ENCODE assay signal across 11 mouse cellular contexts in genomic region chr3:101806941-101807340, GRCm38 (mm10). TPM values are rescaled to one million over a fixed set of nuclear protein-coding genes. Genes with fewer than 3 reads are reported as not detected.
A peak's percentile ranks its signal among the peaks of the same experiment; 100 is the strongest.
DNase-seq lines count a peak whose midpoint lies in the region; ATAC-seq and TF ChIP-seq lines count a peak whose summit lies in the region.
"Had no signal": no experiment of that assay in that cellular context is flagged by ENCODE, and none has a peak within 500 bp of the region (broad histone marks: within the 10 kb centered on the region; RNA-seq: fewer than 3 reads in every experiment).

No protein-coding gene starts in this region.

- peak overlapping the region; percentile 27; the same call in 1 of the 2 replicates for H3K9ac ChIP-seq in midbrain, embryonic 11.5 days (ENCODE audit: low read length)
- no peak overlapping the region for H3K9ac ChIP-seq in hindbrain, embryonic 14.5 days
- no peak overlapping the region for H3K9ac ChIP-seq in midbrain, postnatal 0 days (replicated peaks; ENCODE audit: low read length, poor library complexity, severe bottlenecking)
- H3K9ac ChIP-seq: neural tube, embryonic 12.5 days had no signal

- H3K27ac ChIP-seq in midbrain, embryonic 11.5 days (ENCODE audit: low read depth, low read length), result no peak overlapping the region
- H3K27ac ChIP-seq in midbrain, embryonic 10.5 days (replicated peaks), result no peak overlapping the region
- no peak overlapping the region for H3K27ac ChIP-seq in hindbrain, embryonic 14.5 days
- H3K27ac ChIP-seq in midbrain, postnatal 0 days (ENCODE audit: low read depth, low read length), result no peak overlapping the region
- H3K27ac ChIP-seq: neural tube, embryonic 12.5 days had no signal

- no peaks in the 10 kb centered on the region for H3K36me3 ChIP-seq in midbrain, embryonic 11.5 days (ENCODE audit: control insufficient read depth, insufficient read depth, low read length)
- H3K36me3 ChIP-seq in midbrain, embryonic 10.5 days, result no peaks in the 10 kb centered on the region
- H3K36me3 ChIP-seq in hindbrain, embryonic 14.5 days (replicated peaks; ENCODE audit: control insufficient read depth, insufficient read depth), result no peaks in the 10 kb centered on the region
- no peaks in the 10 kb centered on the region for H3K36me3 ChIP-seq in midbrain, postnatal 0 days (ENCODE audit: insufficient read depth, low read length)
- H3K36me3 ChIP-seq: neural tube, embryonic 12.5 days had no signal

- peaks cover 8% of the 10 kb centered on the region for H3K4me1 ChIP-seq in midbrain, embryonic 11.5 days (ENCODE audit: control insufficient read depth, insufficient read depth, low read length)
- peaks cover 42% of the 10 kb centered on the region for H3K4me1 ChIP-seq in midbrain, embryonic 10.5 days
- peaks cover 19% of the 10 kb centered on the region; the same call in 1 of the 2 replicates for H3K4me1 ChIP-seq in hindbrain, embryonic 14.5 days (replicated peaks; ENCODE audit: control insufficient read depth, insufficient read depth, low read length)
- H3K4me1 ChIP-seq in midbrain, postnatal 0 days (ENCODE audit: insufficient read depth, low read length), result 0 out of 2 replicates have a peak, but pooled peaks cover 3% of the 10 kb centered on the region

- ATAC-seq in midbrain, embryonic 11.5 days (ENCODE audit: low FRiP score), result no peak
- peak; percentile 74 for ATAC-seq in hindbrain, embryonic 14.5 days (ENCODE audit: low FRiP score)
- peak; percentile 67 for ATAC-seq in midbrain, postnatal 0 days (ENCODE audit: low FRiP score)
- no peak for ATAC-seq in megakaryocyte, adult 5-6 weeks (ENCODE audit: poor library complexity, severe bottlenecking)

- no peaks in the 10 kb centered on the region; the same call in 1 of the 2 replicates for H3K27me3 ChIP-seq in midbrain, embryonic 11.5 days (ENCODE audit: control insufficient read depth, insufficient read depth, low read length)
- peaks cover 28% of the 10 kb centered on the region for H3K27me3 ChIP-seq in midbrain, embryonic 10.5 days (ENCODE audit: low read depth, poor library complexity, severe bottlenecking)
- no peaks in the 10 kb centered on the region for H3K27me3 ChIP-seq in hindbrain, embryonic 14.5 days (ENCODE audit: control insufficient read depth, insufficient read depth, low read length)
- H3K27me3 ChIP-seq in midbrain, postnatal 0 days (ENCODE audit: insufficient read depth, low read length), result no peaks in the 10 kb centered on the region; the same call in 1 of the 2 replicates
- H3K27me3 ChIP-seq: neural tube, embryonic 12.5 days had no signal

- no peak overlapping the region for H3K4me3 ChIP-seq in midbrain, embryonic 11.5 days (ENCODE audit: low read depth, low read length)
- H3K4me3 ChIP-seq in midbrain, embryonic 10.5 days, result no peak overlapping the region
- no peak overlapping the region for H3K4me3 ChIP-seq in hindbrain, embryonic 14.5 days (replicated peaks; ENCODE audit: low read length)
- no peak overlapping the region for H3K4me3 ChIP-seq in midbrain, postnatal 0 days (ENCODE audit: low read depth, low read length)
- H3K4me3 ChIP-seq: erythroblast, embryonic 14.5 days; neural tube, embryonic 12.5 days had no signal

- DNase-seq in midbrain, embryonic 11.5 days (ENCODE audit: low spot score, missing footprints), result no peak
- DNase-seq in midbrain, embryonic 10.5 days (ENCODE audit: low spot score), result no peak
- peak; percentile 80 for DNase-seq in cerebellum, adult 9-10 months
- peak; percentile 57 for DNase-seq in hindbrain, embryonic 14.5 days (ENCODE audit: low spot score)
- peak; percentile 84 for DNase-seq in midbrain, postnatal 0 days (ENCODE audit: low spot score)
- no peak for DNase-seq in layer of hippocampus, adult 18-20 months (ENCODE audit: low spot score in 2 of 2)
- DNase-seq: heart, adult 11 months had no signal

- H3K4me2 ChIP-seq in midbrain, embryonic 11.5 days, result no peak overlapping the region
- H3K4me2 ChIP-seq in hindbrain, embryonic 14.5 days (replicated peaks), result no peak overlapping the region
- H3K4me2 ChIP-seq in midbrain, postnatal 0 days (ENCODE audit: low read depth, low read length, poor library complexity, severe bottlenecking), result no peak overlapping the region

- WGBS in midbrain, embryonic 11.5 days, result 57% methylated on average over 4 of the region's 4 CpGs
- 59% methylated on average over 4 of the region's 4 CpGs for WGBS in midbrain, embryonic 10.5 days
- 34% methylated on average over 4 of the region's 4 CpGs for WGBS in hindbrain, embryonic 14.5 days
- 41% methylated on average over 4 of the region's 4 CpGs for WGBS in midbrain, postnatal 0 days

- no peak for TF ChIP-seq CTCF in midbrain, postnatal 0 days (IDR thresholded peaks at IDR 0.05)

- no peaks in the 10 kb centered on the region for H3K9me3 ChIP-seq in midbrain, embryonic 11.5 days (ENCODE audit: control insufficient read depth, low read length)
- no peaks in the 10 kb centered on the region for H3K9me3 ChIP-seq in midbrain, embryonic 10.5 days (replicated peaks)
- no peaks in the 10 kb centered on the region for H3K9me3 ChIP-seq in hindbrain, embryonic 14.5 days (ENCODE audit: control insufficient read depth, low read length)
- no peaks in the 10 kb centered on the region for H3K9me3 ChIP-seq in midbrain, postnatal 0 days (ENCODE audit: low read length)
- H3K9me3 ChIP-seq: neural tube, embryonic 12.5 days had no signal

RNA-seq across cellular contexts. Expression of gene Mab21l3, which starts 41.8 kb away (rescaled TPM):
- 0.34 and 0.55 TPM in 2 replicates for polyA plus RNA-seq in midbrain, embryonic 11.5 days (2014; fragmentation: Nextera tagmentation; extraction: Ambion mirVana)
- 0.43 and 0.60 TPM in 2 replicates for polyA plus RNA-seq in midbrain, embryonic 10.5 days (2016; fragmentation: Nextera tagmentation; extraction: Ambion mirVana)
- 0.08 and 0.12 TPM in 2 replicates for polyA plus RNA-seq in hindbrain, embryonic 14.5 days (2014; fragmentation: Nextera tagmentation; extraction: Ambion mirVana)
- 0.22 and 0.33 TPM in 2 replicates for total RNA-seq in midbrain, postnatal 0 days (2014; rRNA removed)
- not detected in 2 replicates for polyA plus RNA-seq in midbrain, postnatal 0 days (2015; fragmentation: Nextera tagmentation; extraction: Ambion mirVana)
- total RNA-seq in megakaryocyte, adult 5-6 weeks (2015), result not detected in 2 replicates
- total RNA-seq in megakaryocyte, adult 5-6 weeks (2017), result not detected in 2 replicates
- not detected for total RNA-seq in layer of hippocampus, adult 18-20 months (2021)
- polyA plus RNA-seq: activated CD4-positive, CD25-positive, alpha-beta regulatory T cell, adult 4 months; erythroblast, embryonic 14.5 days had no signal

Comparison
In these comparisons a context has a peak if more than half of its experiments do, and no peak if none do; other contexts are left out.
1. ATAC-seq: peak in hindbrain, embryonic 14.5 days (single experiment) and midbrain, postnatal 0 days (single experiment); none in midbrain, embryonic 11.5 days (single experiment) and megakaryocyte, adult 5-6 weeks (single experiment).
2. DNase-seq: peak in cerebellum, adult 9-10 months (single experiment), hindbrain, embryonic 14.5 days (single experiment) and midbrain, postnatal 0 days (single experiment); none in midbrain, embryonic 11.5 days (single experiment), midbrain, embryonic 10.5 days (single experiment) and layer of hippocampus, adult 18-20 months (0 of 2).